Mouse (Mus musculus) heart, embryonic 12.5 days (tissue): ENCODE results near the gene Sipa1l1. TPM values are rescaled to one million over a fixed set of nuclear protein-coding genes. Genes with fewer than 3 reads are reported as not detected.
A peak's percentile ranks its signal among the peaks of the same experiment; 100 is the strongest.

Source experiments
- ATAC-seq: fragments of 200-750 bp; cut with Nextera tagmentation; 2 replicates; pipeline ENCODE4 v1.8.0; 2017; ENCODE audit warnings: moderate TSS enrichment, moderate library complexity; ENCODE audit not compliant: insufficient number of reproducible peaks, low FRiP score
- H3K27ac ChIP-seq: fragments of 300-500 bp; sonication (generic); 2 replicates; pipeline ENCODE4 v1.5.1; 2016; ENCODE audit warnings: mild to moderate bottlenecking, moderate library complexity; ENCODE audit not compliant: poor library complexity, severe bottlenecking
- H3K27me3 ChIP-seq: fragments of 300-500 bp; sonication (generic); replicated peaks from 2 replicates; pipeline ENCODE4 v1.6.1; 2016; ENCODE audit warnings: mild to moderate bottlenecking, moderate library complexity
- H3K36me3 ChIP-seq: fragments of 300-500 bp; sonication (generic); 2 replicates; pipeline ENCODE4 v1.6.1; 2016; ENCODE audit warnings: mild to moderate bottlenecking, moderate library complexity
- H3K4me1 ChIP-seq: fragments of 300-500 bp; sonication (generic); replicated peaks from 2 replicates; pipeline ENCODE4 v1.6.1; 2016; ENCODE audit warnings: mild to moderate bottlenecking
- H3K4me2 ChIP-seq: fragments of 300-500 bp; sonication (generic); 2 replicates; pipeline ENCODE4 v1.6.1; 2016; ENCODE audit warnings: mild to moderate bottlenecking, moderate library complexity
- H3K4me3 ChIP-seq: fragments of 300-500 bp; sonication (generic); 2 replicates; pipeline ENCODE4 v1.5.1; 2016; ENCODE audit warnings: mild to moderate bottlenecking
- H3K9ac ChIP-seq: fragments of 300-500 bp; sonication (generic); 2 replicates; pipeline ENCODE4 v1.6.1; 2016; ENCODE audit warnings: mild to moderate bottlenecking, moderate library complexity
- H3K9me3 ChIP-seq: fragments of 300-500 bp; sonication (generic); replicated peaks from 2 replicates; pipeline ENCODE4 v1.6.1; 2016; ENCODE audit warnings: mild to moderate bottlenecking, moderate library complexity
- WGBS: fragments of 180-500 bp; shearing (Covaris S2); methylation state at CpG from one replicate; pipeline ENCODE4 v1.1.7; 2016; 5-methylcytosine and 5-hydroxymethylcytosine counted together
- polyA plus RNA-seq: library from polyadenylated mRNA; unstranded; fragments of >200 nt; fragmentation: Nextera tagmentation; extraction: Ambion mirVana; gene quantifications from 2 replicates; pipeline ENCODE4 v1.2.1, GENCODE M21; 2016

Sipa1l1 gene
- polyA plus RNA-seq, 1 experiment from 2014 or later, result 35.5 TPM

DNA sequence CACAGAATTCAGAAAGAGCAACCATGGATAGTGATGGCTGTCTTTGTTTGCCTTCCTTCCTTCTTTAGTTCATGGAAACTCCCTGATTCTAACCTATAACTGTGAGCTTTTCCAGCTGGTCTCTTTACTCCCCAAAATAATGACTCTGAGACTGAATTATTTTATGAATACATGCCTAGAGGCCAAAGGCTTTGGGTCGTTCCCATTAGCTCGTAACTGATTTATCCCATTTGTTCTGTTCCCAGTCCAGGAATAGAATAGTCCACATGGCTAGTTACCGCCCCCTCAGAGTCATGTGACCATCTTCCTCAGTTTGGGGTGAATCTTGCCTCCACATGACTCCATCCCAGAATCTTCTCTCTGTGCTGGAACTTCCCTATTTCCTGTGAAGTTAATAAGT lies 272.4 kb downstream of the Sipa1l1 start:
- ATAC-seq, result no peak
- H3K4me2 ChIP-seq, result no peak overlapping the region
- H3K36me3 ChIP-seq, result peaks cover 74% of the 10 kb centered on the region
- no peak overlapping the region for H3K4me3 ChIP-seq
- no peak overlapping the region for H3K9ac ChIP-seq
- no peaks in the 10 kb centered on the region for H3K4me1 ChIP-seq
- no peaks in the 10 kb centered on the region for H3K27me3 ChIP-seq
- H3K9me3 ChIP-seq, result no peaks in the 10 kb centered on the region
- WGBS, result 78% methylated on average over 3 of the region's 3 CpGs
- H3K27ac ChIP-seq, result no peak overlapping the region

DNA sequence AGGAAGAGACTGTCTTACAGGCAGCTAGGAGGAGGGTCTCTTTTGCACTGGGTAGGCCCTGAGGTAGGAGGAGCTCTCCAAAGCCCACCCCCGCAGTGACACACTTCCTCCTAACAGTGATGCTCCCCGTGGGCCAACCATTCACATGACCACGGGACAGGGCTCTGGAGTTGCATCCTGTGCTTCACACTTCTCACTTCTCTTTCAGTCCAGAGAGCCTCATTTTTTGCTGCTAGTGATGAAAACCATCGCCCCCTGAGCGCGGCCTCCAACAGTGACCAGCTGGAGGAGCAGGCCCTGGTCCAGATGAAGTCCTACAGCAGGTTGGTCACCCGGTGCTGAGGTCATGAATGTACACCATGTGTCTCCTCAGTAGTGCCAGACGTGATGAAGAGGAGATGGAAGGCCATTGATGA lies 277.5 kb downstream of the Sipa1l1 start:
- H3K4me1 ChIP-seq, result no peaks in the 10 kb centered on the region
- ATAC-seq, result no peak

DNA sequence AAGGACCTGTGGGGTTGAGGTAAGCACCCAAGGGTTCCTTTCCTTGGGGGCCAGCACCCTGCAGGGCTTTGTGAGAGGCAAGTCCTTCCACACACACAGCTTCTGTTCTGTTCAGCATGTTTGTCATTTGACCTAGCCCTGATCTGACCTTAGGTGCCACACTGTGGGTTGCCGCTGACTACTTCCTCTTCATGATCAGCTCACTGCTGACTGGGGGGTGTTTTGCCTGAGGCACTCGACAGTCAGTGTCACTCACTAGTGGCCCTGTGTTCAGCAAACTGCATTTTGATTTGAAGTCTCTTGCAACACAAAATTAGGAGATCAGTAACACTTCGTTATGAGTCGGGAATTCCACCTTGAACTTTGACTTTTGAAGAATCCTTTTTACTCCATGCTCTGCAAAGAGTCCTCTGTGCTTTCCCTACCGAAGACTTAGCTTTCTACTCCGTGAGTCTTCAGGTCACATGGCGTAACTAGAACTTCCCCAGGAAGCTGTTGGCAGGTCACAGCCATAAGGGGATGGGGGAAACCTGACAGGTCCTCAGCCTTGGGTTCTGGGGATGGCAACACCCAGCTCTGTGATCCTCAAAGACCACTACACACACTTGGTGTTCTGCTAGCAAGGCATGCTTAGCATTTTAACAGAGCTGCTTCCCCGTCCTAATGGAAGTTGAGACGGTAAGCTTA lies 279.2 kb downstream of the Sipa1l1 start:
- peaks cover 5% of the 10 kb centered on the region; the same call in 1 of the 2 replicates for H3K9me3 ChIP-seq

More for the DNA sequence above, 277.5 kb downstream of the Sipa1l1 start:
- H3K36me3 ChIP-seq, result peaks cover 66% of the 10 kb centered on the region
- no peak overlapping the region for H3K27ac ChIP-seq
- H3K4me2 ChIP-seq, result no peak overlapping the region
- H3K9ac ChIP-seq, result no peak overlapping the region
- H3K4me3 ChIP-seq, result no peak overlapping the region
- 87% methylated on average over 8 of the region's 8 CpGs for WGBS
- H3K27me3 ChIP-seq, result no peaks in the 10 kb centered on the region
- no peaks in the 10 kb centered on the region for H3K9me3 ChIP-seq

GRCm38 (mm10) chr12:82452428-82452827 lies 283.3 kb downstream of the Sipa1l1 start:
- WGBS, result 80% methylated on average over 2 of the region's 2 CpGs
- peaks cover 5% of the 10 kb centered on the region; the same call in 1 of the 2 replicates for H3K9me3 ChIP-seq
- no peak overlapping the region for H3K27ac ChIP-seq
- H3K4me3 ChIP-seq, result no peak overlapping the region
- peaks cover 37% of the 10 kb centered on the region for H3K36me3 ChIP-seq
- H3K9ac ChIP-seq, result no peak overlapping the region
- H3K4me1 ChIP-seq, result no peaks in the 10 kb centered on the region
- 0 out of 2 replicates have a peak, but pooled peaks have one; percentile 22 for ATAC-seq
- no peak overlapping the region for H3K4me2 ChIP-seq
- no peaks in the 10 kb centered on the region for H3K27me3 ChIP-seq

More for the DNA sequence above, 279.2 kb downstream of the Sipa1l1 start:
- Histone ChIP-seq H3K4me3 (no peak overlapping the region), H3K9ac (no peak overlapping the region), H3K4me2 (no peak overlapping the region), H3K4me1 (no peaks in the 10 kb centered on the region), H3K27ac (no peak overlapping the region), H3K27me3 (no peaks in the 10 kb centered on the region), H3K36me3 (peaks cover 66% of the 10 kb centered on the region)
- 75% methylated on average over 9 of the region's 9 CpGs for WGBS
- ATAC-seq, result no peak

- 74% methylated on average over 6 of the region's 6 CpGs for WGBS
- ATAC-seq, result no peak
These were observed 285.3 kb downstream of the Sipa1l1 start for GRCm38 (mm10) chr12:82454415-82454814.

DNA sequence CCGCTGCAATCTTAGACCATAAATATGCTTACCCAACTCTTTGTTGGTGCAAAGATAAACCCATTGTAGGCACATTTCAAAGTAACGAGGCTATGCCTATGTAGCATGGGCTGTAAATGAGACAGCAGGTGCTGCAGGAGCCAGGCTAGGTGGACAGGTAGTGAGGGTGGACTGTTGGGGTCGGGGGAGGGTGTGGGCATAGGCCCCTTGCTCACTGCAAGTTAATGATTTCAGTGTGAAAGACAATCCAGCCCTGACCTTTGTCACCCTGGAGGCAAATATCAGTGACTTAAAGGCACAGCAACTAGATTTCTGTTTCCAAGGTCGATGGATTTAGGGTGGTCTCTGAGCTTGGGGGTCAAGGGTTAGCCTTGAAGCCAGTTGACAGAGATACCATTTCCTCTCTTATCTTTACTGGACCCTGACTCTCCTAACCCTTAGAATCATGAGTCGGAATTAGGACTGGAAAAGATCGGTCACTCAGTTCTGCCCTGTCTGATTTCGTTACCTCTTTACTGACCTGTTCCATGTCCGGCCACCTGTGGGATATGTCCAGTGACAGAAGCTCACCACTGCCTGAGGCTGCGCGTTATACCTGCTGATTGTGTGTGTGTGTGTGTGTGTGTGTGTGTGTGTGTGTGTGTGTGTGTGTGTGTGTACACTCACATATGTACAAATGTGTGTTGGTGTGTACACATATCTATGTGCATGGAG lies 286.7 kb downstream of the Sipa1l1 start:
- peaks cover 5% of the 10 kb centered on the region; the same call in 1 of the 2 replicates for H3K9me3 ChIP-seq
- H3K36me3 ChIP-seq, result peaks cover 9% of the 10 kb centered on the region; the same call in 1 of the 2 replicates
- ATAC-seq, result no peak
- no peak overlapping the region for H3K27ac ChIP-seq
- 73% methylated on average over 10 of the region's 10 CpGs for WGBS
- H3K4me1 ChIP-seq, result no peaks in the 10 kb centered on the region
- H3K4me2 ChIP-seq, result no peak overlapping the region
- H3K9ac ChIP-seq, result no peak overlapping the region
- H3K27me3 ChIP-seq, result no peaks in the 10 kb centered on the region
- H3K4me3 ChIP-seq, result no peak overlapping the region

More at GRCm38 (mm10) chr12:82454415-82454814, 285.3 kb downstream of the Sipa1l1 start:
- Histone ChIP-seq H3K9me3 (peaks cover 5% of the 10 kb centered on the region; the same call in 1 of the 2 replicates), H3K4me2 (no peak overlapping the region), H3K36me3 (peaks cover 19% of the 10 kb centered on the region), H3K9ac (no peak overlapping the region), H3K4me3 (no peak overlapping the region), H3K4me1 (no peaks in the 10 kb centered on the region), H3K27ac (no peak overlapping the region), H3K27me3 (no peaks in the 10 kb centered on the region)

GRCm38 (mm10) chr12:82456414-82456805 lies 287.3 kb downstream of the Sipa1l1 start:
- no peaks in the 10 kb centered on the region for H3K27me3 ChIP-seq
- no peaks in the 10 kb centered on the region for H3K4me1 ChIP-seq
- ATAC-seq, result no peak
- no peak overlapping the region for H3K4me3 ChIP-seq
- no peak overlapping the region for H3K4me2 ChIP-seq
- H3K9ac ChIP-seq, result no peak overlapping the region
- peaks cover 7% of the 10 kb centered on the region; the same call in 1 of the 2 replicates for H3K36me3 ChIP-seq
- no peak overlapping the region for H3K27ac ChIP-seq
- H3K9me3 ChIP-seq, result peaks cover 5% of the 10 kb centered on the region; the same call in 1 of the 2 replicates
- WGBS, result 79% methylated on average over 1 of the region's 1 CpGs

DNA sequence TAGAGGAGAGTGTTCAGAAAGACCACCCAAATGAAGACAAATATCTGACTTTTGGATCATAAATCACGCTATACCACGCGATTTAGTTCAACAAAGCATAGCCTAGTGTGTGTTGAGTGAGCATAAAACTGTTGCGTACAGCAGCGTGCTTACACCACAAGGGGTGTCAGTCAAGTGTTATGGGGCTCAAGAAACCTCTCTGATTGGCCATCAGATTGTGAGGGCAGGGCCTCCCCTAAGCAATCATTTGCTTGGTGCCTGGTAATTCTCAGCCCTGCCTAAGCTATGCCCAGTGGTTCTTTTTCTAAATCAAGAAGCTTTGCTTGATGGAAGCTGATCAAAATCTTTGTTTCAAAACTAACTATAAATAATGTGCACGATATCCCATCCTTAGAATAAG lies 288.5 kb downstream of the Sipa1l1 start:
- Histone ChIP-seq H3K9ac (no peak overlapping the region), H3K27me3 (no peaks in the 10 kb centered on the region), H3K36me3 (peaks cover 4% of the 10 kb centered on the region; the same call in 1 of the 2 replicates), H3K4me1 (no peaks in the 10 kb centered on the region), H3K9me3 (peaks cover 2% of the 10 kb centered on the region; the same call in 1 of the 2 replicates), H3K4me2 (no peak overlapping the region), H3K27ac (no peak overlapping the region), H3K4me3 (no peak overlapping the region)
- no peak for ATAC-seq
- 89% methylated on average over 6 of the region's 6 CpGs for WGBS

GRCm38 (mm10) chr12:82458017-82458416 lies 288.9 kb downstream of the Sipa1l1 start:
- no peak overlapping the region for H3K27ac ChIP-seq
- H3K4me3 ChIP-seq, result no peak overlapping the region
- no peaks in the 10 kb centered on the region for H3K9me3 ChIP-seq
- no peaks in the 10 kb centered on the region for H3K27me3 ChIP-seq
- no peak overlapping the region for H3K4me2 ChIP-seq
- no peaks in the 10 kb centered on the region for H3K36me3 ChIP-seq
- WGBS, result 85% methylated on average over 8 of the region's 8 CpGs
- H3K9ac ChIP-seq, result no peak overlapping the region
- ATAC-seq, result no peak
- no peaks in the 10 kb centered on the region for H3K4me1 ChIP-seq

GRCm38 (mm10) chr12:82467234-82467633 lies 298.1 kb downstream of the Sipa1l1 start:
- no peaks in the 10 kb centered on the region for H3K27me3 ChIP-seq
- no peaks in the 10 kb centered on the region for H3K9me3 ChIP-seq
- no peak for ATAC-seq
- no peak overlapping the region for H3K4me2 ChIP-seq
- no peaks in the 10 kb centered on the region for H3K36me3 ChIP-seq
- no peak overlapping the region for H3K27ac ChIP-seq
- peaks cover 26% of the 10 kb centered on the region for H3K4me1 ChIP-seq
- 85% methylated on average over 5 of the region's 5 CpGs for WGBS
- no peak overlapping the region for H3K4me3 ChIP-seq
- no peak overlapping the region for H3K9ac ChIP-seq

DNA sequence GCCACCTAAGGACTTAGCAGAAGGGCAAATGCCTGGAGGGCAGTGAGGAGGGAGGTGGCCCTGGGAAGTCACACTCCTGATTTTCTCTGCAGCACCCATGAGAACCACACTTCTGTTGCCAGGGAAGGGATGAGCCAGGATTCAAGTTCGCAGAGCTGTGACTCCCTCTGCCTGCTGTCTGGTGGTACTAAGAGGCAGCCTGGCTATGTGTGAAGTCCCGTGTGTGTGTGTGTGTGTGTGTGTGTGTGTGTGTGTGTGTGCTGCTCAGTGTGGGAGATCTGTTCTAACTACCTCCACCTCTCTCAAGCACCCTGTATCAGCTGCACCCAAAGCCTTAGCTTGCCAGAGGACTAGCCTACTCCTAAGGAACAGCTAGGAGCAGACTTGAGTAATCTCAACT lies 298.5 kb downstream of the Sipa1l1 start:
- WGBS, result 61% methylated on average over 2 of the region's 2 CpGs
- H3K27me3 ChIP-seq, result no peaks in the 10 kb centered on the region
- H3K36me3 ChIP-seq, result no peaks in the 10 kb centered on the region
- H3K4me1 ChIP-seq, result peaks cover 26% of the 10 kb centered on the region
- no peak for ATAC-seq
- H3K4me2 ChIP-seq, result no peak overlapping the region
- no peak overlapping the region for H3K4me3 ChIP-seq
- H3K9ac ChIP-seq, result no peak overlapping the region
- H3K9me3 ChIP-seq, result no peaks in the 10 kb centered on the region
- no peak overlapping the region for H3K27ac ChIP-seq
